Mouse (Mus musculus): ENCODE results near the gene Zfr.

GRCm38 (mm10) chr15:12090087-12090486 is 27.5 kb upstream of the Zfr start:
- TF ChIP-seq CTCF (IDR thresholded peaks at IDR 0.05; ENCODE audit: low read depth, low read length) (no peak), GATA1 (IDR thresholded peaks at IDR 0.05; ENCODE audit: borderline replicate concordance, low read length) (no peak), TAL1 (conservative IDR thresholded peaks at IDR 0.05; ENCODE audit: low read depth, low read length) (no peak)

Measured in G1E (cell line).